Mouse (Mus musculus): ENCODE measurements around the gene Usp2. TPM values are rescaled to one million over a fixed set of nuclear protein-coding genes. Genes with fewer than 3 reads are reported as not detected.

The Usp2 gene
- 0.05 TPM in 1 of 2 replicates, not detected in the other for polyA plus RNA-seq (2012)

- H3K36me3 ChIP-seq (ENCODE audit: control insufficient read depth) = no peaks in the 10 kb centered on the region
- peak within 1 kb of the TSS; percentile 62 for H3K4me3 ChIP-seq (replicated peaks)
- H3K4me1 ChIP-seq (ENCODE audit: control insufficient read depth) = peaks cover 14% of the 10 kb centered on the region
- no peaks in the 10 kb centered on the region for H3K9me3 ChIP-seq (ENCODE audit: control insufficient read depth, low read length)
- H3K27me3 ChIP-seq (ENCODE audit: control insufficient read depth) = peaks cover 13% of the 10 kb centered on the region
- TF ChIP-seq GATA1 (IDR thresholded peaks at IDR 0.05; ENCODE audit: low read length) = no peak
These were observed at the start of gene Usp2 for GRCm38 (mm10) chr9:44066785-44067225. TSS of gene Usp2 (plus strand) at chr9:44067021.

GRCm38 (mm10) chr9:44017846-44018245 is 49.0 kb upstream of the Usp2 start:
- TF ChIP-seq GATA1 (IDR thresholded peaks at IDR 0.05; ENCODE audit: low read length) = no peak
- no peak for TF ChIP-seq TAL1 (IDR thresholded peaks at IDR 0.05; ENCODE audit: low read length)
- no peaks in the 10 kb centered on the region for H3K36me3 ChIP-seq (ENCODE audit: control insufficient read depth)
- no peaks in the 10 kb centered on the region for H3K27me3 ChIP-seq (ENCODE audit: control insufficient read depth)
- H3K9me3 ChIP-seq (ENCODE audit: control insufficient read depth, low read length) = no peaks in the 10 kb centered on the region
- H3K4me1 ChIP-seq (ENCODE audit: control insufficient read depth) = no peaks in the 10 kb centered on the region
- H3K4me3 ChIP-seq (replicated peaks) = no peak overlapping the region

DNA sequence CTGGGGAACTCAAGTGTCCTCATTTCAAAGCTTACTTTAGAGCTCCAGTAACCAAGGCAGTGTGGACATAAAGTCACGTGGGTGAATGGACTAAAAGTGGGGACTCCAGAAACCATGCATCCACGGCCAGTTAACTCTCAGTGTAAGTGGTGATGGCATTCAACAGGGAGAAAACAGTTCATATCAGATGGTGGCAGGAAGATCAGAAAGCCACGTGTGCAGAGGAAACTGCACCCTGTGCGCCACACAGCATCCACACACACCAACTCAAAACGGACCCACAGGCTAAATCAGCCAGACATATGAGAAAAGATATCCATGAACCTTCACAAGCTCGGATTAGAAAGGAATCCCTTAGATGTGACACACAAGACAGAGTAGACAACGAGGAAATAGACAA is 46.8 kb upstream of the Usp2 start:
- no peaks in the 10 kb centered on the region for H3K9me3 ChIP-seq (ENCODE audit: control insufficient read depth, low read length)
- no peaks in the 10 kb centered on the region for H3K4me1 ChIP-seq (ENCODE audit: control insufficient read depth)
- no peak overlapping the region for H3K4me3 ChIP-seq (replicated peaks)
- no peaks in the 10 kb centered on the region for H3K36me3 ChIP-seq (ENCODE audit: control insufficient read depth)
- no peaks in the 10 kb centered on the region for H3K27me3 ChIP-seq (ENCODE audit: control insufficient read depth)
- TF ChIP-seq GATA1 (IDR thresholded peaks at IDR 0.05; ENCODE audit: low read length) = no peak
- TF ChIP-seq TAL1 (IDR thresholded peaks at IDR 0.05; ENCODE audit: low read length) = no peak

- no peaks in the 10 kb centered on the region for H3K36me3 ChIP-seq (ENCODE audit: control insufficient read depth)
- no peak for TF ChIP-seq GATA1 (IDR thresholded peaks at IDR 0.05; ENCODE audit: low read length)
- no peaks in the 10 kb centered on the region for H3K27me3 ChIP-seq (ENCODE audit: control insufficient read depth)
- no peaks in the 10 kb centered on the region for H3K9me3 ChIP-seq (ENCODE audit: control insufficient read depth, low read length)
- no peak overlapping the region for H3K4me3 ChIP-seq (replicated peaks)
- no peaks in the 10 kb centered on the region for H3K4me1 ChIP-seq (ENCODE audit: control insufficient read depth)
These were observed 44.5 kb upstream of the Usp2 start for GRCm38 (mm10) chr9:44022100-44022847.

DNA sequence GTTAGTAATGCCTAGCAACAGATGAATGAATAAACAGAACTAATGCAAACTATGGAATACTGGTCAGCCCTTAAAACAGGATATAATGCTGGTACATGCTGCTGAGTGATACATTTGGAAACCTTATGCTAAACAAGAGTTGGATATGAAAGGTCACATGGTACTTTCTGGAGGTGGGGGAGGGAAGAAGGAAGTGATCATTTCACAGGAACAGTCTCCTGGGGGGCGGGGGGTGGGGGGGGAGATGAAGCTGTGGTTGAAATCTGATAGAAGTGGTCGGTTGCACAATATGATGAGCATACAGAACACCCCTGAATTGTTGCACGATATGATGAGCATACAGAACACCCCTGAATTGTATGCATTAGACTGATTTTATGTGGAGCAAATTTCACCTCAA is 42.7 kb upstream of the Usp2 start:
- Histone ChIP-seq H3K36me3 (ENCODE audit: control insufficient read depth) (no peaks in the 10 kb centered on the region), H3K9me3 (ENCODE audit: control insufficient read depth, low read length) (no peaks in the 10 kb centered on the region), H3K27me3 (ENCODE audit: control insufficient read depth) (no peaks in the 10 kb centered on the region), H3K4me3 (replicated peaks) (no peak overlapping the region), H3K4me1 (ENCODE audit: control insufficient read depth) (no peaks in the 10 kb centered on the region)
- TF ChIP-seq GATA1 (IDR thresholded peaks at IDR 0.05; ENCODE audit: low read length) (no peak), TAL1 (IDR thresholded peaks at IDR 0.05; ENCODE audit: low read length) (no peak)

GRCm38 (mm10) chr9:44029580-44030236 is 37.1 kb upstream of the Usp2 start:
- Histone ChIP-seq H3K4me1 (ENCODE audit: control insufficient read depth) (no peaks in the 10 kb centered on the region), H3K36me3 (ENCODE audit: control insufficient read depth) (no peaks in the 10 kb centered on the region), H3K27me3 (ENCODE audit: control insufficient read depth) (no peaks in the 10 kb centered on the region), H3K4me3 (replicated peaks) (no peak overlapping the region), H3K9me3 (ENCODE audit: control insufficient read depth, low read length) (peaks cover 2% of the 10 kb centered on the region; the same call in 1 of the 2 replicates)
- TF ChIP-seq GATA1 (IDR thresholded peaks at IDR 0.05; ENCODE audit: low read length) (no peak), TAL1 (IDR thresholded peaks at IDR 0.05; ENCODE audit: low read length) (no peak)

GRCm38 (mm10) chr9:44030646-44031045 is 36.2 kb upstream of the Usp2 start:
- Histone ChIP-seq H3K4me3 (replicated peaks) (no peak overlapping the region), H3K9me3 (ENCODE audit: control insufficient read depth, low read length) (peaks cover 2% of the 10 kb centered on the region; the same call in 1 of the 2 replicates), H3K36me3 (ENCODE audit: control insufficient read depth) (no peaks in the 10 kb centered on the region), H3K4me1 (ENCODE audit: control insufficient read depth) (no peaks in the 10 kb centered on the region), H3K27me3 (ENCODE audit: control insufficient read depth) (no peaks in the 10 kb centered on the region)
- TF ChIP-seq GATA1 (IDR thresholded peaks at IDR 0.05; ENCODE audit: low read length) = no peak
- TF ChIP-seq TAL1 (IDR thresholded peaks at IDR 0.05; ENCODE audit: low read length) = no peak

DNA sequence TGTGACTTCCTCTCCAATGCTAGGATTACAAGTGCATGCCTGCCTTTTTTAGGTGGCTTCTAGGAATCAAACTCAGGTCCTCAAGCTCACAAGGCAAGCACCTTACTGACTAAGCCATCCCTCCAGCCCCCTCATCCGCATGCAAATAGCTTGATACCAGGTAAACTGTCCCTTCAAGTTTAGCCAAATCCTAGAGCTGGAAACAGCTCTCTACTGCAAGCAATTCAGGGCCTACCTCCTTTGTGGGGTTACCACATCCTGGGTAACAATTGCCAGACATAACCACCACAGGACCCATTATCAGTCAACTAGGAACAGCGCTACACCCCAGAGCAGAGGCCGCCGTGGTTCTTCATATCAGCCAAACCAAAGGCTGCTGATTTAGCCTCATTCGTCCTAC is 35.7 kb upstream of the Usp2 start:
- Histone ChIP-seq H3K36me3 (ENCODE audit: control insufficient read depth) (no peaks in the 10 kb centered on the region), H3K4me3 (replicated peaks) (no peak overlapping the region), H3K27me3 (ENCODE audit: control insufficient read depth) (no peaks in the 10 kb centered on the region), H3K4me1 (ENCODE audit: control insufficient read depth) (no peaks in the 10 kb centered on the region), H3K9me3 (ENCODE audit: control insufficient read depth, low read length) (peaks cover 2% of the 10 kb centered on the region; the same call in 1 of the 2 replicates)
- TF ChIP-seq GATA1 (IDR thresholded peaks at IDR 0.05; ENCODE audit: low read length) (no peak), TAL1 (IDR thresholded peaks at IDR 0.05; ENCODE audit: low read length) (no peak)

- no peaks in the 10 kb centered on the region for H3K27me3 ChIP-seq (ENCODE audit: control insufficient read depth)
- no peak for TF ChIP-seq GATA1 (IDR thresholded peaks at IDR 0.05; ENCODE audit: low read length)
- no peak for TF ChIP-seq TAL1 (IDR thresholded peaks at IDR 0.05; ENCODE audit: low read length)
- no peak overlapping the region for H3K4me3 ChIP-seq (replicated peaks)
- H3K9me3 ChIP-seq (ENCODE audit: control insufficient read depth, low read length) = peaks cover 2% of the 10 kb centered on the region; the same call in 1 of the 2 replicates
- no peaks in the 10 kb centered on the region for H3K36me3 ChIP-seq (ENCODE audit: control insufficient read depth)
- H3K4me1 ChIP-seq (ENCODE audit: control insufficient read depth) = no peaks in the 10 kb centered on the region
These were observed 34.9 kb upstream of the Usp2 start for GRCm38 (mm10) chr9:44031946-44032345.

Measured in erythroblast, embryonic 14.5 days (primary cell).